Mouse (Mus musculus): ENCODE measurements at regions not wholly inside any gene's neighbourhood (a gene's known extent, or its start where the extent isn't known, plus 50 kb on each side); places are given as distances from the start of the nearest gene placed in this dataset.
"Not testable (repeated sequence)": the region's sequence is repeated elsewhere in the genome, so short reads cannot be mapped to it uniquely, and the experiment has no call there.

DNA sequence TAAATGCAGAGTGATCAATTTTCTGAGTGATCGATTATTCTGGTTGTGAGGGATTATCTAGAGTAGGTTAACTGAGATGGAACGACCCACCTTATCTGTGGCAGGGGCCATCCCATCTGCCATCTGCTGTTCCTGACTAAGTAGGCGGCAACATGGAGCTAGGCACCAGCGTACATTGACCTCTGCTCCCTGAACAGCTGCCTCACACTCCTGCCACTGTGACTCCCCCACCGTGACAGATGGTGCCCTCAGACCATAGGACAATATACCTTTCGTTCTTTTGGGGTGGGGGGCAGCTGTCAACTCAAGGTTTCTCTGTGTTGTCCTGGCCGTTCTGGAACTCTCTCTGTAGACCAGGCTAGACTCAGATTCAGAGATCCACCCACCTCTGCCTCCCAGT lies 262.7 kb downstream of the Prex1 start:
- DNase-seq (ENCODE audit: low spot score, missing footprints): no peak
- ATAC-seq (ENCODE audit: low FRiP score): no peak
- no peak overlapping the region for H3K27ac ChIP-seq (ENCODE audit: low read depth, low read length)
- H3K4me2 ChIP-seq: no peak overlapping the region
- no peaks in the 10 kb centered on the region; the same call in 1 of the 2 replicates for H3K27me3 ChIP-seq (ENCODE audit: control insufficient read depth, insufficient read depth, low read length)
- no peaks in the 10 kb centered on the region for H3K36me3 ChIP-seq (ENCODE audit: control insufficient read depth, insufficient read depth, low read length)
- no peaks in the 10 kb centered on the region for H3K9me3 ChIP-seq (ENCODE audit: control insufficient read depth, low read length)
- H3K4me1 ChIP-seq (ENCODE audit: control insufficient read depth, insufficient read depth, low read length): peaks cover 10% of the 10 kb centered on the region
- WGBS: 65% methylated on average over 7 of the region's 7 CpGs
- no peak overlapping the region for H3K9ac ChIP-seq (ENCODE audit: low read length)
- no peak overlapping the region for H3K4me3 ChIP-seq (ENCODE audit: low read depth, low read length)

DNA sequence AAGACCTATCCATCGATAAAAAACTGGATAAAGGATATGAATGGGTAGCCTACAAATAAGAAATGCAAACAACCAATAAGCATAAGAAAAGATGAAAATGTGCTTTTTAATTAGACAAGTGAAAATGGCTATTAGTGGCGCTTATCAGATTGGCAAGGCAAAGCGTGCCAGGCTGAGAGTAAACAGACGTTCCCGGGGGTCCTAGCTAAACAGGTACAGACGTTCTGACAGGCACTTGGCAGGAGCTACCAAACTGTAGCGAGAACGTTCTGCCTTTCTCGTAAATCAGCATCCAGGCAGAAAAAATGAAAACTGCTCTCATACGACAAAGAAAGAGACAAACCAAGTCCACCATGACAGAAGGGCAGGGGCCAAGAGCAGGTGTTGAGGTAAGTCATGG lies 263.3 kb downstream of the Prex1 start:
- WGBS: 85% methylated on average over 10 of the region's 10 CpGs
- Histone ChIP-seq H3K4me1 (ENCODE audit: control insufficient read depth, insufficient read depth, low read length) (peaks cover 10% of the 10 kb centered on the region), H3K27me3 (ENCODE audit: control insufficient read depth, insufficient read depth, low read length) (no peaks in the 10 kb centered on the region; the same call in 1 of the 2 replicates), H3K36me3 (ENCODE audit: control insufficient read depth, insufficient read depth, low read length) (no peaks in the 10 kb centered on the region), H3K4me3 (ENCODE audit: low read depth, low read length) (no peak overlapping the region), H3K27ac (ENCODE audit: low read depth, low read length) (no peak overlapping the region), H3K9ac (ENCODE audit: low read length) (no peak overlapping the region), H3K9me3 (ENCODE audit: control insufficient read depth, low read length) (no peaks in the 10 kb centered on the region), H3K4me2 (no peak overlapping the region)
- DNase-seq (ENCODE audit: low spot score, missing footprints): no peak
- ATAC-seq (ENCODE audit: low FRiP score): no peak

- 66% methylated on average over 13 of the region's 13 CpGs for WGBS
Measured at GRCm38 (mm10) chr2:166448724-166449123, 264.9 kb downstream of the Prex1 start.

GRCm38 (mm10) chr2:166448161-166448560 lies 265.5 kb downstream of the Prex1 start:
- no peaks in the 10 kb centered on the region; the same call in 1 of the 2 replicates for H3K27me3 ChIP-seq (ENCODE audit: control insufficient read depth, insufficient read depth, low read length)
- no peak overlapping the region for H3K27ac ChIP-seq (ENCODE audit: low read depth, low read length)
- ATAC-seq (ENCODE audit: low FRiP score): no peak
- no peaks in the 10 kb centered on the region for H3K9me3 ChIP-seq (ENCODE audit: control insufficient read depth, low read length)
- no peak overlapping the region for H3K4me2 ChIP-seq
- no peak overlapping the region for H3K9ac ChIP-seq (ENCODE audit: low read length)
- WGBS: 68% methylated on average over 11 of the region's 11 CpGs
- H3K36me3 ChIP-seq (ENCODE audit: control insufficient read depth, insufficient read depth, low read length): no peaks in the 10 kb centered on the region
- H3K4me3 ChIP-seq (ENCODE audit: low read depth, low read length): no peak overlapping the region
- H3K4me1 ChIP-seq (ENCODE audit: control insufficient read depth, insufficient read depth, low read length): peaks cover 10% of the 10 kb centered on the region
- no peak for DNase-seq (ENCODE audit: low spot score, missing footprints)

More at GRCm38 (mm10) chr2:166448724-166449123, 264.9 kb downstream of the Prex1 start:
- peaks cover 10% of the 10 kb centered on the region for H3K4me1 ChIP-seq (ENCODE audit: control insufficient read depth, insufficient read depth, low read length)
- ATAC-seq (ENCODE audit: low FRiP score): no peak
- DNase-seq (ENCODE audit: low spot score, missing footprints): no peak
- H3K4me3 ChIP-seq (ENCODE audit: low read depth, low read length): no peak overlapping the region
- no peaks in the 10 kb centered on the region; the same call in 1 of the 2 replicates for H3K27me3 ChIP-seq (ENCODE audit: control insufficient read depth, insufficient read depth, low read length)
- H3K9me3 ChIP-seq (ENCODE audit: control insufficient read depth, low read length): no peaks in the 10 kb centered on the region
- no peak overlapping the region for H3K9ac ChIP-seq (ENCODE audit: low read length)
- H3K36me3 ChIP-seq (ENCODE audit: control insufficient read depth, insufficient read depth, low read length): no peaks in the 10 kb centered on the region
- H3K4me2 ChIP-seq: no peak overlapping the region
- no peak overlapping the region for H3K27ac ChIP-seq (ENCODE audit: low read depth, low read length)

- no peaks in the 10 kb centered on the region for H3K36me3 ChIP-seq (ENCODE audit: control insufficient read depth, insufficient read depth, low read length)
- no peak overlapping the region for H3K9ac ChIP-seq (ENCODE audit: low read length)
- 84% methylated on average over 3 of the region's 3 CpGs for WGBS
- peaks cover 10% of the 10 kb centered on the region for H3K4me1 ChIP-seq (ENCODE audit: control insufficient read depth, insufficient read depth, low read length)
- H3K27ac ChIP-seq (ENCODE audit: low read depth, low read length): no peak overlapping the region
- H3K4me2 ChIP-seq: no peak overlapping the region
- H3K27me3 ChIP-seq (ENCODE audit: control insufficient read depth, insufficient read depth, low read length): no peaks in the 10 kb centered on the region; the same call in 1 of the 2 replicates
- no peaks in the 10 kb centered on the region for H3K9me3 ChIP-seq (ENCODE audit: control insufficient read depth, low read length)
- no peak for ATAC-seq (ENCODE audit: low FRiP score)
- DNase-seq (ENCODE audit: low spot score, missing footprints): no peak
- no peak overlapping the region for H3K4me3 ChIP-seq (ENCODE audit: low read depth, low read length)
Measured at GRCm38 (mm10) chr2:166446536-166446935, 267.1 kb downstream of the Prex1 start.

GRCm38 (mm10) chr2:166445824-166446223 lies 267.8 kb downstream of the Prex1 start:
- H3K4me2 ChIP-seq; H3K27me3 ChIP-seq (ENCODE audit: control insufficient read depth, insufficient read depth, low read length); H3K4me1 ChIP-seq (ENCODE audit: control insufficient read depth, insufficient read depth, low read length); H3K36me3 ChIP-seq (ENCODE audit: control insufficient read depth, insufficient read depth, low read length); H3K9ac ChIP-seq (ENCODE audit: low read length); H3K4me3 ChIP-seq (ENCODE audit: low read depth, low read length); H3K27ac ChIP-seq (ENCODE audit: low read depth, low read length); ATAC-seq (ENCODE audit: low FRiP score); H3K9me3 ChIP-seq (ENCODE audit: control insufficient read depth, low read length); DNase-seq (ENCODE audit: low spot score, missing footprints): not testable (repeated sequence)
- WGBS: 61% methylated on average over 7 of the region's 7 CpGs

DNA sequence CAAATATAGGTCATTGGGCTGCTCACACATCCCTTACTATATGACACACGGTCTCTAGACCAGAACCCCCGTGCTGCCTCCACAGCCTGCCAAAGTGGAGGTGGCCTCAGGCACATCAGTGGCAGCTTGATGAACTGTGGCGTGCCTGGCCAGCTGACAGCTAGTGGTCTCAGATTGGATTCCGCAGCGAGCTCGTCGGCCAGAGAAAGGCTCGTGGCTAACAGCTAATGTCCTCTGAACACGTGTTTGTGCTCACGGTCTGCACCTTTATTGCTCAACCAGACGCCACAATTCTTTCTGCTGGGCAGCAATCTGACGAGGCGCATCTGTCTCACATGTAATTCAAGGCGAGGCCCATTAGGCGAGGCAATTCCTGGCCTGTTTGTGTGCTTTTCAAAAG lies 270.6 kb downstream of the Prex1 start:
- WGBS: 73% methylated on average over 15 of the region's 15 CpGs
- DNase-seq (ENCODE audit: low spot score, missing footprints) (no peak), ATAC-seq (ENCODE audit: low FRiP score) (no peak)
- Histone ChIP-seq H3K4me2 (no peak overlapping the region), H3K27ac (ENCODE audit: low read depth, low read length) (no peak overlapping the region), H3K4me1 (ENCODE audit: control insufficient read depth, insufficient read depth, low read length) (no peaks in the 10 kb centered on the region), H3K4me3 (ENCODE audit: low read depth, low read length) (no peak overlapping the region), H3K9me3 (ENCODE audit: control insufficient read depth, low read length) (no peaks in the 10 kb centered on the region), H3K27me3 (ENCODE audit: control insufficient read depth, insufficient read depth, low read length) (no peaks in the 10 kb centered on the region), H3K36me3 (ENCODE audit: control insufficient read depth, insufficient read depth, low read length) (no peaks in the 10 kb centered on the region), H3K9ac (ENCODE audit: low read length) (no peak overlapping the region)

GRCm38 (mm10) chr2:166439847-166440775 lies 273.5 kb downstream of the Prex1 start:
- H3K4me2 ChIP-seq: no peak overlapping the region
- no peaks in the 10 kb centered on the region for H3K36me3 ChIP-seq (ENCODE audit: control insufficient read depth, insufficient read depth, low read length)
- DNase-seq (ENCODE audit: low spot score, missing footprints) (no peak), ATAC-seq (ENCODE audit: low FRiP score) (no peak)
- no peaks in the 10 kb centered on the region for H3K9me3 ChIP-seq (ENCODE audit: control insufficient read depth, low read length)
- H3K4me1 ChIP-seq (ENCODE audit: control insufficient read depth, insufficient read depth, low read length): no peaks in the 10 kb centered on the region
- H3K27me3 ChIP-seq (ENCODE audit: control insufficient read depth, insufficient read depth, low read length): no peaks in the 10 kb centered on the region
- WGBS: 52% methylated on average over 13 of the region's 13 CpGs
- H3K27ac ChIP-seq (ENCODE audit: low read depth, low read length): no peak overlapping the region
- H3K4me3 ChIP-seq (ENCODE audit: low read depth, low read length): no peak overlapping the region
- no peak overlapping the region for H3K9ac ChIP-seq (ENCODE audit: low read length)

GRCm38 (mm10) chr2:166438207-166438606 lies 275.4 kb downstream of the Prex1 start:
- Histone ChIP-seq H3K27me3 (ENCODE audit: control insufficient read depth, insufficient read depth, low read length) (no peaks in the 10 kb centered on the region), H3K4me2 (no peak overlapping the region), H3K9ac (ENCODE audit: low read length) (no peak overlapping the region), H3K36me3 (ENCODE audit: control insufficient read depth, insufficient read depth, low read length) (no peaks in the 10 kb centered on the region), H3K4me1 (ENCODE audit: control insufficient read depth, insufficient read depth, low read length) (peaks cover 3% of the 10 kb centered on the region; the same call in 1 of the 2 replicates), H3K4me3 (ENCODE audit: low read depth, low read length) (no peak overlapping the region), H3K27ac (ENCODE audit: low read depth, low read length) (no peak overlapping the region), H3K9me3 (ENCODE audit: control insufficient read depth, low read length) (no peaks in the 10 kb centered on the region)
- DNase-seq (ENCODE audit: low spot score, missing footprints) (no peak), ATAC-seq (ENCODE audit: low FRiP score) (no peak)
- WGBS: 88% methylated on average over 9 of the region's 9 CpGs

All from midbrain, embryonic 11.5 days (tissue).